Mouse (Mus musculus): ENCODE results near the gene Bphl.

- TF ChIP-seq CTCF (IDR thresholded peaks at IDR 0.05; ENCODE audit: borderline replicate concordance, extremely low read depth, insufficient read depth, insufficient read length) (no peak), POLR2A (IDR thresholded peaks at IDR 0.05; ENCODE audit: borderline replicate concordance, extremely low read depth, insufficient read depth, insufficient read length, poor library complexity, severe bottlenecking) (no peak)
Observed at GRCm38 (mm10) chr13:34070296-34070695, 32.9 kb downstream of the Bphl start.

Measured in brain, embryonic 14.5 days (tissue).